Mouse (Mus musculus): ENCODE data around the gene Nosip.

The Nosip gene

DNA sequence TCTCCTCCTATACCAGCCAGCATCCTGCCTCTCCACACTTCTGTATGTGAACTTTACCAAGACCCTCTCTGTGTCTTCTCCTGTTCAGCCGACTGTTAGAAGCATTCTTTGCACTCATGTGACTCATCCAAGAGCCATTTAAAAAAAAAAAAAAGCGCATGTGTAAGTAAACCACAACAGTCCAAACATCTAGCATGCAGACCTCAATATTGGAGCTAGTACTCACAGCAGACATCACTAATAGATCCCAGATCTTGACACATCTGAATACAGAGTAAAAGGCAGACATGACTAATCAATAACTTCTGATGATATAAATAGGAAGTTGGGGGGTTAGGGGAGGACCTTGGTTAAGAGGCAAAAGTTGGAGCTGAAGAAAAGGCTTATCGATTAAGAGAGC is 26.6 kb upstream of the Nosip start:
- no peak for DNase-seq (ENCODE audit: low spot score in 2 of 2)

GRCm38 (mm10) chr7:45036702-45037101 is 25.5 kb upstream of the Nosip start:
- no peak for DNase-seq (ENCODE audit: low spot score in 2 of 2)

- DNase-seq (ENCODE audit: low spot score in 2 of 2) = no peak
Observed at GRCm38 (mm10) chr7:45037720-45038361, 24.4 kb upstream of the Nosip start.

GRCm38 (mm10) chr7:45038411-45038810 is 23.8 kb upstream of the Nosip start:
- DNase-seq (ENCODE audit: low spot score in 2 of 2) = no peak

GRCm38 (mm10) chr7:45040851-45041250 is 21.4 kb upstream of the Nosip start:
- no peak for DNase-seq (ENCODE audit: low spot score in 2 of 2)

DNA sequence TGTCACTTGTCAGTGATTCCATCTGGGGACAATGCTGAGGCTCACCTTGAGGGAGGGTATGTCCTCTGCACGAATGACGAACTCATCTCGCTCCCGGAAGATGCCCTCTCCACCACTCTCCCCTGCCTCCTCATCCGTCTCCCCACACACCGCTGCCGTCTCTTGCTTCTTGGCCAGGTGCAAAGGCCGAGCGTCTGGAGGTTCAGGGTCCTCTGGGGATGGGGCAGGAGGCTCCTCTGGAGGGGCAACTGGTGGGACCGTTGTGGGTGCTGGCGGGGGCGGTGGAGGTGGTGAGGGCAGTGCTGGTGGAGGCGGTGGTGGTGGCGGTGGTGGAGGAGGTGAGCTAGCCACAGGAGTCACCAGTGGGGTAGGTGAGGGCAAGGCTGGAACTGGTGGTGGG is 18.9 kb upstream of the Nosip start:
- DNase-seq (ENCODE audit: low spot score in 2 of 2) = no peak

GRCm38 (mm10) chr7:45045741-45046140 is 16.5 kb upstream of the Nosip start:
- no peak for DNase-seq (ENCODE audit: low spot score in 2 of 2)

GRCm38 (mm10) chr7:45046853-45047350 is 15.3 kb upstream of the Nosip start:
- no peak for DNase-seq (ENCODE audit: low spot score in 2 of 2)

GRCm38 (mm10) chr7:45047491-45047890 is 14.7 kb upstream of the Nosip start:
- no peak for DNase-seq (ENCODE audit: low spot score in 2 of 2)

DNA sequence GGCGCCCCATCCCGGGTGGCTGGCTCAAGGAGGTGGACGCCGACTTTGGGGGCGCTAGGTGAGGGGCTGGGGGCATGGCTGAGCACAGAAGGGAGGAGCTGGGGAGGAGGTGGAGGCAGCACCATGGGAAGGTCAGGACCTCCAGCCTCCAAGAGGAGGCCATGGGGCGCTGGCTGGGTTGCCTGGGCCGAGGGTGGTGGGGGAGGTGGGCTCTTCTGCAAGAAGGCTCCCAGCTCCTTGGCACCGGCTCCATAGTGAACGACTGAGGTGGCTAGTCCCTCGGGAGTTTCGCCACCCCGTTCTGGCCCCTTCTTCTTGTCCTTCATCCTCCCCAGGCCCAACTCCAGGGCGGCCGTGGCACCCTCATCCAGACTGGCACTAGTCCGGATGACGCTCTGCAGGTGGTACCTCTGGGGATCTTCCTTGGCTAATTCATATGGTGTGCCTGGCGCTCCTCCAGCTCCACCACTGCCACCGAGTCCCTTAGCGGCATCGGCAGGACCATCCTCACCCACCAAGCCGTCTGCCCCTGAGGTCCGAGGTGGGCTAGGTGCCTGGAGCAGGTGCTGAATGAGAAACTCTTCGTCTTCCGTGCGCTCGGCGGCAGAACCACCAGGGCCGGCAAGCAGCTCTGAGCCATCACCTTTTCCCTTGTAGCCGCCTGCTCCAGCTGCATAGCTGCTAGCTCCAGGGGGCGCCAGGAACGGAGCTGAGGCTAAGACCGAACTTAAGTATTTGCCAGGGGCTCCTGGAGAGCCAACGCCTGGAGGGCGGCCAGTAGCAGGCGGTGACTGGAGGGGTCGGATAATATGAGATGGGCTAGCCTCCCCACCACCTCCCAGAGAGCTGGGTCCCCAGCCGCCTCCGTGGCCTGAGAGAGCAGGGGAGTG is 14.0 kb upstream of the Nosip start:
- DNase-seq (ENCODE audit: low spot score in 2 of 2) = no peak

DNA sequence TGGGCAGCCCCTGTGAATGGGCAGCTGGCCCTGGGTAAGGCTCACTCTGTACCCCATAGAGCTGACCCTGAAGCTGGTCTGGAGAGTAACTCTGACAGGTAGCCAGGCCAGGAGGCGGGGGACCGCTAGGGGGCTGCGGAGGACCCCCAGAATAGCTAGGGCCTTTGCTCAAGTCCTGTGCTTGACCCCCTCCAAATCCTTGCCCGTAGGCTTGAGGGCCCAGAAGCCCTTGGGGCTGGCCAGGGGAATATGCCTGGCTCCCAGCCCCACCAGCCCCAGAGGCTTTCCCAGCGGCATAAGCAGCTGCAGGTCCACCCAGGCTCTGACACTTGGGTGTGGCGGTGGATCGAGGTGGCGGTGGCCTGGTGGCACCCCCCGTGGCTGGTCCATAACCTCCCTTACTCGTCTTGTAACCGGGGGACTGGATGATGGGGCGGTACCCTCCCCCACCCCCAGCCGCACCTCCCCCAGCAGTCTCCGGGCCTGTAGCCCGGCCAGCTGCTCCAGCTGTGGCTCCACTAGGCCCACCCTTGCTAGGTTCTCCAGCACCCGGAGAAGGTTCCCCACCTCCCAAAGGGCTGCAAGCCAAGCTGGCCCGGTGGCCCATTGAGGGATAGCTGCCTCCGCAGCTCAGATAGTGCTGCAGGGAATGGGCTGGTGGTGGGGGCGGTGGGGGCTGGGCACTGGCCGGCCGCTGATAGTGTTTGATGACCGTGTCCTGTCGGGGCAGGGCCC is 13.1 kb upstream of the Nosip start:
- DNase-seq (ENCODE audit: low spot score in 2 of 2) = no peak

GRCm38 (mm10) chr7:45050945-45051600 is 11.2 kb upstream of the Nosip start:
- peak; percentile 58 to 64 for DNase-seq (ENCODE audit: low spot score in 2 of 2)

- no peak for DNase-seq (ENCODE audit: low spot score in 2 of 2)
Observed at GRCm38 (mm10) chr7:45051601-45051974, 10.6 kb upstream of the Nosip start.

- DNase-seq (ENCODE audit: low spot score in 2 of 2) = peak; percentile 58 to 64
Observed at GRCm38 (mm10) chr7:45052181-45052861, 9.9 kb upstream of the Nosip start.

- DNase-seq (ENCODE audit: low spot score in 2 of 2) = no peak
Observed at GRCm38 (mm10) chr7:45052862-45053116, 9.4 kb upstream of the Nosip start, which contains the start of gene Prr12. TSS of gene Prr12 (minus strand) at chr7:45052881.

GRCm38 (mm10) chr7:45053117-45053930 is 8.9 kb upstream of the Nosip start:
- DNase-seq (ENCODE audit: low spot score in 2 of 2) = peak; percentile 55 to 67

GRCm38 (mm10) chr7:45053931-45054510 is 8.2 kb upstream of the Nosip start:
- DNase-seq (ENCODE audit: low spot score in 2 of 2) = peak; percentile 88 to 93

- no peak for DNase-seq (ENCODE audit: low spot score in 2 of 2)
Observed at GRCm38 (mm10) chr7:45056329-45056971, 5.8 kb upstream of the Nosip start.

DNA sequence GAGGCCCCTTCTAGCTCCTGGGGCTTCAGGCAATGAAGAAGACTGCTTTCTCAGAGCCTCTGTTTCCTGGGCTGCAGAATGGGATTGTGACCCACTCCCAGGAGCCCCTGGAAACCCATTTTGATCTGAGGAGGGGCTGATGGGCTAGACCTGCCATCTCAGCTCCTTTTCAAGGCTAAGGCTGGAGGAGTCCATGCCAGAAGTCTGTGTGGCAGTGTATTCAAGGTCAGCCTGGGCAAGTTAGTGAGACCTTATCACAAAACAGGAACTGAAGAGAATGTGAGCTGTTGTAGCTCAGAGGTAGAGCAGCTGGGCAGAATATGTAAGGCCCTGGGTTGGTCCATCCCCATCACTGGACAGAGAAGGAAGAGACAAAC is 5.3 kb upstream of the Nosip start:
- no peak for DNase-seq (ENCODE audit: low spot score in 2 of 2)
